Mouse (Mus musculus) liver, adult 2 months (tissue): ENCODE results near the gene Scgb2b12. TPM values are rescaled to one million over a fixed set of nuclear protein-coding genes. Genes with fewer than 3 reads are reported as not detected.
"Not testable (repeated sequence)": the region's sequence is repeated elsewhere in the genome, so short reads cannot be mapped to it uniquely, and the experiment has no call there.

Source experiments
- DNase-seq: peaks from one replicate; pipeline ENCODE4 v3.0.0-alpha.2; 2011; ENCODE audit warnings: low read depth, low spot score; ENCODE audit errors: extremely low read depth
- H3K27ac ChIP-seq: fragments of 200-500 bp; replicated peaks from 2 replicates; pipeline ENCODE4 v1.5.1; 2012; ENCODE audit warnings: low read depth, mild to moderate bottlenecking, control low read depth, inconsistent platforms, low read length; ENCODE audit not compliant: insufficient read depth
- H3K27me3 ChIP-seq: fragments of 200-500 bp; 2 replicates; pipeline ENCODE4 v1.6.1; 2012; ENCODE audit warnings: mild to moderate bottlenecking, moderate library complexity, low read length, inconsistent platforms; ENCODE audit not compliant: control insufficient read depth, insufficient read depth
- H3K36me3 ChIP-seq: fragments of 200-500 bp; 2 replicates; pipeline ENCODE4 v1.6.1; 2012; ENCODE audit warnings: low read length, inconsistent platforms; ENCODE audit not compliant: control insufficient read depth, insufficient read depth
- H3K4me1 ChIP-seq: fragments of 200-500 bp; 2 replicates; pipeline ENCODE4 v1.6.1; 2011; ENCODE audit warnings: low read length; ENCODE audit not compliant: control insufficient read depth, insufficient read depth
- H3K4me3 ChIP-seq: fragments of 200-500 bp; 2 replicates; pipeline ENCODE4 v1.5.1; 2011; ENCODE audit warnings: low read depth, mild to moderate bottlenecking, control low read depth, low read length, moderate library complexity; ENCODE audit not compliant: insufficient read depth
- H3K79me2 ChIP-seq: fragments of 200-500 bp; 2 replicates; pipeline ENCODE4 v1.6.1; 2012; ENCODE audit warnings: inconsistent platforms, mild to moderate bottlenecking, low read length, moderate library complexity; ENCODE audit not compliant: control insufficient read depth, insufficient read depth
- H3K9ac ChIP-seq: fragments of 200-500 bp; 2 replicates; pipeline ENCODE4 v1.6.1; 2012; ENCODE audit warnings: low read depth, mild to moderate bottlenecking, control low read depth, inconsistent platforms, low read length
- WGBS: fragments of 180-500 bp; shearing (Covaris S2); methylation state at CpG from one replicate; pipeline ENCODE4 v1.1.7; 2018; 5-methylcytosine and 5-hydroxymethylcytosine counted together
- polyA plus RNA-seq: library from polyadenylated mRNA; depleted of rRNA; stranded (reverse); fragments of >200 nt; gene quantifications from 2 replicates; pipeline ENCODE4 v1.2.3, GENCODE M21; 2012; rRNA removed
- total RNA-seq: library from RNA; depleted of rRNA; stranded (reverse); fragments of >200 nt; gene quantifications from 2 replicates; pipeline ENCODE4 v1.2.3, GENCODE M21; 2014; rRNA removed

Gene Scgb2b12
- total RNA-seq, result not detected in 2 replicates
- not detected in 2 replicates for polyA plus RNA-seq

GRCm38 (mm10) chr7:32327145-32327544 lies at the start of gene Scgb2b12:
Gene Scgb2b12, minus strand, starts transcription at chr7:32327245.
- H3K4me3 ChIP-seq, DNase-seq, H3K4me1 ChIP-seq, H3K79me2 ChIP-seq, H3K27ac ChIP-seq, H3K36me3 ChIP-seq, H3K27me3 ChIP-seq, H3K9ac ChIP-seq: not testable (repeated sequence)
- WGBS, result 81% methylated on average over 1 of the region's 1 CpGs

- not testable (repeated sequence) for H3K4me3 ChIP-seq, H3K4me1 ChIP-seq, H3K9ac ChIP-seq, H3K27ac ChIP-seq, H3K36me3 ChIP-seq, DNase-seq, H3K79me2 ChIP-seq, H3K27me3 ChIP-seq
- WGBS, result 78% methylated on average over 2 of the region's 3 CpGs
Observed at GRCm38 (mm10) chr7:32333882-32334281, 6.8 kb upstream of the Scgb2b12 start, which contains the start of gene Scgb1b12. Gene Scgb1b12, plus strand, starts transcription at chr7:32334182.

Other genes with a start within 250 kb of the Scgb2b12 start
- not detected in 2 replicates for gene Scgb1b10, start 226.4 kb downstream of the Scgb2b12 start, total RNA-seq
- gene Scgb1b10, start 226.4 kb downstream of the Scgb2b12 start, polyA plus RNA-seq, result not detected in 2 replicates
- gene Scgb2b11, start 116.1 kb downstream of the Scgb2b12 start, total RNA-seq, result not detected in 2 replicates
- not detected in 2 replicates for gene Scgb2b11, start 116.1 kb downstream of the Scgb2b12 start, polyA plus RNA-seq
- gene Scgb1b11, start 104.4 kb downstream of the Scgb2b12 start, total RNA-seq, result not detected in 2 replicates
- gene Scgb1b11, start 104.4 kb downstream of the Scgb2b12 start, polyA plus RNA-seq, result not detected in 2 replicates
- not detected in 2 replicates for gene Scgb1b12, start 6.9 kb upstream of the Scgb2b12 start, total RNA-seq
- not detected in 2 replicates for gene Scgb1b12, start 6.9 kb upstream of the Scgb2b12 start, polyA plus RNA-seq
- gene Scgb1b29, start 114.3 kb upstream of the Scgb2b12 start, total RNA-seq, result not detected in 2 replicates
- gene Scgb1b29, start 114.3 kb upstream of the Scgb2b12 start, polyA plus RNA-seq, result not detected in 2 replicates